Mouse (Mus musculus) neutrophil, adult 5-6 weeks (primary cell): ENCODE results near the gene Mysm1. TPM values are rescaled to one million over a fixed set of nuclear protein-coding genes. Genes with fewer than 3 reads are reported as not detected.

Experiments used
- ATAC-seq: fragments of 151-379, 151-347 bp; 2 replicates; pipeline ENCODE4 v1.8.0; 2017; ENCODE audit warnings: mild to moderate bottlenecking, moderate TSS enrichment; ENCODE audit not compliant: insufficient number of reproducible peaks, poor library complexity, low FRiP score, severe bottlenecking; ENCODE audit errors: extremely low read depth
- total RNA-seq: library from RNA; stranded (forward); fragments of 200-1000 nt; gene quantifications from 2 replicates; pipeline ENCODE4 v1.2.3, GENCODE M21; 2017

Mysm1 gene
- total RNA-seq, 1 experiment from 2014 or later: 116 TPM

- ATAC-seq: no peak
These were observed 608 bp upstream of the Mysm1 start for GRCm38 (mm10) chr4:94979500-94979915.

GRCm38 (mm10) chr4:94973321-94973720 lies 5.6 kb downstream of the Mysm1 start:
- no peak for ATAC-seq

DNA sequence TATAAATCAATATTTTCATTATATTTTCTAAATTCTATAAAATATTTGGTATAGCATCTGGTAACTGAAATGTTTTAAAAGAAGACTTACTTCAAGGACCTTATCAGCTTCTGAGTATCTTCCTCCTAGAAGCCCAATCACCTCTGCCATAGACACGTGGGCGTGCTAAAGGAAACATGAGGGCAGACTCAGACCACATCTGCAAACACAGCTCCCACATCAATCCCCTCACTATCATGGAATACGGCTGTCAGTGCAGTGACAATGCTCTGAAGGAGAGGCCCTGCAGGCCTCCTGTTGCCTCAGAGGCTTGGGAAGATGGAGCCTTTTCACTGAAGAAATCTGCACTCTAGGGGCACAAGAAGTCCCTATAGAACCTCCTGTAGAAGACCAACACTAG lies 26.1 kb downstream of the Mysm1 start:
- ATAC-seq: no peak

DNA sequence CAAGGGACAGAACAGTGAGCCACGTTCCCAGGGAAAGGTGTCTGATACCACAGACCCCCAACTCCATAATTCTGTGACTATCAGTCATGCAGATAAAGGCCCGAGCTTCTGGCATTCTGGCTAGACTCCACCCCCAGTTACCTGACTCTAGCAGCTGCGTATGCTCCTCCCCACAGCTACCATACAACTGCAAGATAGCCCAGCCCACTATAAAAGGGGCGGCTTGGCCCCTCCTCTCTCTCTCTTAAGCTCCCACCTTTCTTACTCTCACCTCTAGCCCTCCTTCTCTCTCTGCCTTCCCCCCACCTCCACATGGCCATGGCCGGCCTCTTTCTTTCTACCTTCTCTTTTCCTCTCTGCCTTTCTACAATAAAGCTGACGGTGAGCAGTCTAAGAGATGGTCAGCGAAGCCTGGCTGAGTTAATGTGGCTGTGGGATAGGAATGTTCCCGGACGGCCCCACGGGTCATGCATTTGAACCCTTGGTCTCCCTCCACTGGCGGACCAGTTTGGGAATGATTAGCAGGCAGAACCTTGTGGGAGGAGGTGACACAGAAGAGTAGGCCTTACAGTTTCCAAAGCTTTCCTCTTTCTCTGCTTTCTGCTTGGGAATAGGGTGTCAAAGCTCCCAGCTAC lies 37.6 kb downstream of the Mysm1 start:
- no peak for ATAC-seq

DNA sequence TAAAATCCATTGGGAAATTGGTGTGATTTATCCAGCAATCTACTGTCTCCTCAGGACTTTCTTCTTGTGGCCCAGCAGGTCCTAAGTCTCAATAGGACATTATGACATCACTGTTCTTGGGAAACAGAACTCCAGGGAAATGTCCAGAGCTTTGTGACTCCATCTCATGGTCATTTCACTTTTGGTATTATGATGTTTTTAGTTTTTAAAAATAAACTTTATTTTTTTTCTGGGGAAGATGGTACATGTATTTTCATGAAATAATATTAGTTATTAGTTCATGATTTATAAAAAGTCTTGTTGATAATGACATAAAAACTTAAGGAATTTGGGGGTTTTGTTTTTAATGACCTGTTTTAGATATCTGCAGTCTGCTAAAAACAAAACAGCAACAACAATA lies 50.2 kb downstream of the Mysm1 start, which contains the start of gene Eqtn:
Eqtn (minus strand) TSS at position 101 of the 400 bp plus-strand sequence.
- no peak for ATAC-seq

DNA sequence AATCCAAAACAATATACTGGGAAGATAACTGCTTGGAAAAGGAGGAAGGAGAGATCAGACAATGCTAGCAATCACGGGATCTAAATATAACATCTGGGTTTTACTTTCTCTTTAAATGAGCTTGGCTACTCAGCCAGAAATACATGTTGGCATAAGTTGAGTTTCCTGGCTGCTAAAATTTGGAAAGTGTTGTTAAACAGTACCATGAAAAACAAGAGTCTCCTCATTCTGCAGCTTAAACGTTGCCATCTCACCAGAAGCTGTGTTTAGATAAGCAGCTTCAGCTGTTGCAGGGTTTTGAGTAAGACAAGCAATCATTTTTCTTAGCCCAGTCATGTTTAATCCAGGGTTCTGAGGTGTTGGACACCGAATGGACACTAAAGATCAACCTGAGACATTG lies 77.1 kb downstream of the Mysm1 start:
- ATAC-seq: no peak

DNA sequence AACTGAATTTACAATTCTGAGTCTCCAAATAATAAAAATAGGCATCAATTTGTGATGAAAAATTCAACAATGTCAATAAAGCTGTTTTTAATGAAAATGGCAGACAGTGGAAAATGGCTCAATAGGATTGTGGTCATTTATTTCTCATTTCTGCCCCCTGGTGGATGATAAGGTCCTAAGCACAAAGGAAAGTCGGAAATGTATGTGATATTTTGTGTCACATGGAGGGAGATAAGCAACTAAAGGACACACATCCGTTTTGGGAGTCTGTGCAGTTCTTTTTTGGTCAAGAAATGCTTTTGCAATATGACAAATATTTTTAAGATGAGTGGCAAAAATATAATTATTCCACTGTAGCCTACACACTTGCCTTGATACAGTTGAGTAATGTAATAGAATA lies 78.2 kb downstream of the Mysm1 start:
- ATAC-seq: no peak

Other genes starting within 250 kb of the Mysm1 start
- gene Tek, start 239.8 kb downstream of the Mysm1 start, total RNA-seq: not detected in 2 replicates
- gene Eqtn, start 50.3 kb downstream of the Mysm1 start, total RNA-seq: not detected in 2 replicates
- gene Jun, start 73.1 kb upstream of the Mysm1 start, total RNA-seq: 106 TPM in 2 replicates